Mouse (Mus musculus) stomach, embryonic 16.5 days (tissue): ENCODE measurements around the gene Snapin. TPM values are rescaled to one million over a fixed set of nuclear protein-coding genes. Genes with fewer than 3 reads are reported as not detected.

Source experiments
- ATAC-seq: fragments of 200-750 bp; cut with Nextera tagmentation; 2 replicates; pipeline ENCODE4 v1.8.0; 2017; ENCODE audit warnings: moderate number of reproducible peaks, moderate TSS enrichment; ENCODE audit not compliant: insufficient read depth, low FRiP score
- H3K27ac ChIP-seq: fragments of 300-500 bp; sonication (generic); 2 replicates; pipeline ENCODE4 v1.5.1; 2014; ENCODE audit warnings: low read length
- H3K27me3 ChIP-seq: fragments of 300-500 bp; sonication (generic); 2 replicates; pipeline ENCODE4 v1.6.1; 2014; ENCODE audit warnings: low read length, control low read depth, mixed read lengths; ENCODE audit not compliant: control insufficient read depth, insufficient read depth
- H3K36me3 ChIP-seq: fragments of 300-500 bp; sonication (generic); 2 replicates; pipeline ENCODE4 v1.6.1; 2014; ENCODE audit warnings: low read length; ENCODE audit not compliant: control insufficient read depth, insufficient read depth
- H3K4me1 ChIP-seq: fragments of 300-500 bp; sonication (generic); 2 replicates; pipeline ENCODE4 v1.6.1; 2014; ENCODE audit warnings: low read length, control low read depth, mixed read lengths; ENCODE audit not compliant: control insufficient read depth, insufficient read depth
- H3K4me2 ChIP-seq: fragments of 300-500 bp; sonication (generic); 2 replicates; pipeline ENCODE4 v1.6.1; 2014; ENCODE audit warnings: low read depth, low read length, mixed read lengths
- H3K4me3 ChIP-seq: fragments of 300-500 bp; sonication (generic); replicated peaks from 2 replicates; pipeline ENCODE4 v1.5.1; 2014; ENCODE audit warnings: mild to moderate bottlenecking, low read length
- H3K9ac ChIP-seq: fragments of 300-500 bp; sonication (generic); 2 replicates; pipeline ENCODE4 v1.6.1; 2014; ENCODE audit warnings: low read length
- H3K9me3 ChIP-seq: fragments of 300-500 bp; sonication (generic); replicated peaks from 2 replicates; pipeline ENCODE4 v1.6.1; 2016; ENCODE audit warnings: low read length, control low read depth; ENCODE audit not compliant: control insufficient read depth
- WGBS: fragments of 180-500 bp; shearing (Covaris S2); extraction: QIAGEN DNeasy Blood & Tissue Kit; methylation state at CpG from one replicate; pipeline ENCODE4 v1.1.7; 2014; 5-methylcytosine and 5-hydroxymethylcytosine counted together
- polyA plus RNA-seq: library from polyadenylated mRNA; unstranded; fragments of >200 nt; fragmentation: Nextera tagmentation; extraction: Ambion mirVana; gene quantifications from 2 replicates; pipeline ENCODE4 v1.2.1, GENCODE M21; 2015

The Snapin gene
- polyA plus RNA-seq, 1 experiment from 2014 or later = 79.1 TPM

DNA sequence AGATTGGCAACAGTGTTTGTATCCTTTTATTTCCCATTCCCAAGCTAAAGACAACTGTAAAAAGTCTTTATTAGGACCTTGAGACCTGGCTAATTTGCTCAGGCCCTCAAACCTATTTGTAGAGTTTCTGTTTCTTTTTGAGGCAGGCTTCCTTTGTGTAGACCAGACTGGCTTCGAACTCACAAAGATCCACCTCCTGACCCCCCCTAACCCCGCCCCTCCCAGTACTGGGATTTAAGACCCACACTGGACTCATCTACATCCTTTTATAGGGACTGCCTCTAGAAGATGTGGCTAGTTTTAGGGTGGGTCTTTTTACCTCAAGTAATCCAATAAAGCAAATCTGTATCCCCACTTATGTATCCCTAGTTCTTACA lies 18.9 kb upstream of the Snapin start:
- peak overlapping the region; percentile 37 for H3K9ac ChIP-seq
- WGBS = 22% methylated on average over 2 of the region's 2 CpGs
- peaks cover 15% of the 10 kb centered on the region; the same call in 1 of the 2 replicates for H3K36me3 ChIP-seq
- peak overlapping the region; percentile 97 for H3K4me3 ChIP-seq
- peak overlapping the region; percentile 31; the same call in 1 of the 2 replicates for H3K27ac ChIP-seq
- peak overlapping the region; percentile 47 for H3K4me2 ChIP-seq
- no peaks in the 10 kb centered on the region for H3K9me3 ChIP-seq
- ATAC-seq = no peak
- peaks cover 21% of the 10 kb centered on the region for H3K4me1 ChIP-seq
- 0 out of 2 replicates have a peak, but pooled peaks cover 3% of the 10 kb centered on the region for H3K27me3 ChIP-seq

DNA sequence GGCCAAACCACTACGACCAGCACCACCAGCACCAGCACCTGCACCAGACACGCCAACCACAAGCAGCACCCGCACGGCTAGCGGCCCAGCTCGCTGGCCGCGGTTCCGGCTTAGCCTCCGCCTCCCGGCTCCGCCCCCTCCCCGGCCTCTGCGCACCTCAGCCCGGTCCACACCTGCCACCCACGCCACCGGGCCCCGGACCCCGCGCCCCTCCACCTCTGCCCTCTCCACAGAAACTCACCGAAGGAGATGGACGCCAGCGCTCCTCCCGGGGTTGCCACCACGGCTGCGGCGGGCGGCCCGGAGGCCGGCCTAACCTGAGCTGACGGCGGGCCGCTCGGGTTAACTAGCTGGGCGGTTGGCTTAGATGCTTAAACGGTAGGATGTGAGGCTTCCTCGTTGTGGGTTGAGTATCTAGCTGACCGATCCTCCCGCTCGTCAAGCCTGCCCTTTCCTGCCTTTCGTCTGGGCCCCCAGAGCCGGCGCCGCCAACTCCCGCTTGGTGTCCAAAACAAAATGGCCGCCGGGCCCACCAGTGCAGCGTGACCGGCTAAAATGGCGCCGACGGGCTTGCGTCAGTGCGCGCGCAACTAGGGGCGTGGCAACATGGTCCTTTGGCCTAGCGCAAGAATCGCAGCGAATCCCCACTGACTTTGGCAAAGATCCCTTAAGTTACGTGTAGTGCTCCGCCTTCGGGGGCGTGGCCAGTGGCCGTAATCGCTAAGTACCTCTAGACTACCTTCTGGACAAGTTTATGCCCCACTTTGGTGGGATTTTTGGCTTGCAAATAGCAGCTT lies 18.3 kb upstream of the Snapin start, which contains the start of gene Chtop:
Chtop (minus strand) TSS at position 549 of the 797 bp plus-strand sequence.
- Histone ChIP-seq H3K4me1 (peaks cover 21% of the 10 kb centered on the region), H3K9ac (peak within 1 kb of the TSS; percentile 100), H3K27me3 (0 out of 2 replicates have a peak, but pooled peaks cover 3% of the 10 kb centered on the region), H3K36me3 (peaks cover 15% of the 10 kb centered on the region; the same call in 1 of the 2 replicates), H3K27ac (peak within 1 kb of the TSS; percentile 96), H3K4me3 (peak within 1 kb of the TSS; percentile 97), H3K4me2 (peak within 1 kb of the TSS; percentile 72), H3K9me3 (no peaks in the 10 kb centered on the region)
- under 1% methylated on average over 64 of the region's 66 CpGs for WGBS
- peak; percentile 94 for ATAC-seq

DNA sequence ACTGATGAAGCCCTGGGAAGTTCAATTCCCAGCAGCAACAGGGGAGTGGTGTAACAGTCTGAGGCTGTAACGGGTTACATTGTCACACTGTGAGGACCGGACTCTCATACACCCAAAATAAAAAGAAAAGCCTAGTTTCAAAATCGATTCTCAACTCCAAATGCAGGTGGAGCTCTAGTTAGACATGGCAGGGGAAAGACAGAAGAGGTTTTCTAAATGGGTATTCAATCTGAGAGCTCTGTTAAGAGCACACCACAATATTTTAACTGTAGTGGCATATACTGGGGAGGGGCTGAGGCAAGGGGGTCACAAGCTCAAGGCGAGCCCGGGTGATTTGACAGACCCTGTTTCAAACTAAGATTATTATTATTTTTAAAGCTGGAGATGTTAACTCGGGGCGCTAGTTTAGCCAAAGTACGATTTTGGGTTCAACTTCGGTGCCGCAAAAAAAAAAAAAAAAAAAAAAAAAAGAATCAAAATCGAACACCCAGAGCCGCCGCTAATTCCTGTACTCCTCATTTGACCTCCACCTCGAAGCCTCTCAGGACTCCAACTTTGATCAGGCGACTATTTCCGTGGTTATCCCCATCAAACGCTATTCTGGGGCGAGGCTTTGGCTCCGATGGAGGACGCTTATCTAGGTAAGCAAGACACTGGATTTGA lies 17.6 kb upstream of the Snapin start:
- peak overlapping the region; percentile 72 for H3K4me2 ChIP-seq
- 2% methylated on average over 20 of the region's 20 CpGs for WGBS
- H3K27me3 ChIP-seq = 0 out of 2 replicates have a peak, but pooled peaks cover 3% of the 10 kb centered on the region
- ATAC-seq = no peak
- H3K9ac ChIP-seq = peak overlapping the region; percentile 100
- H3K4me1 ChIP-seq = peaks cover 16% of the 10 kb centered on the region
- H3K9me3 ChIP-seq = no peaks in the 10 kb centered on the region
- H3K4me3 ChIP-seq = peak overlapping the region; percentile 97
- H3K27ac ChIP-seq = peak overlapping the region; percentile 96
- peaks cover 15% of the 10 kb centered on the region; the same call in 1 of the 2 replicates for H3K36me3 ChIP-seq

DNA sequence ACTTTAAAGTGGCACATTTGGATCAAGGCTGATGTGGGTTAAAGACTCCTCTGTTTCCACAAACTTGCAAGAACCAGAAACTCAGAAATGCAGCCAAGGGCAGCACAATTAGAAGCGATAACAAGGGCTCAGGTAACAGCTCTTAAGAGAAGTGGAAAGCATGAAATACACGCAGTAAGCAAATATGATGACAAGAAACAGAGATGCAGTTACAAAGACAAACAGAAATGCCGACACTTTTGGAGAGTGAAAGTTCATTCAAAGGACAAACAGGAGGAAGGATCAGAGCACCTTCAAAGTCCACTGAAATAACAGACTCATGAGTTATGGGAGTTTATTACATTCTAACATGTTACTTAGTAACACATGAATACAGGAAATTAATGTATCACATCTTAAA lies 15.5 kb upstream of the Snapin start:
- ATAC-seq = no peak
- Histone ChIP-seq H3K4me1 (peaks cover 16% of the 10 kb centered on the region), H3K9ac (no peak overlapping the region), H3K27ac (no peak overlapping the region), H3K4me3 (no peak overlapping the region), H3K9me3 (no peaks in the 10 kb centered on the region), H3K27me3 (no peaks in the 10 kb centered on the region), H3K36me3 (peaks cover 18% of the 10 kb centered on the region; the same call in 1 of the 2 replicates), H3K4me2 (no peak overlapping the region)
- 58% methylated on average over 3 of the region's 3 CpGs for WGBS

DNA sequence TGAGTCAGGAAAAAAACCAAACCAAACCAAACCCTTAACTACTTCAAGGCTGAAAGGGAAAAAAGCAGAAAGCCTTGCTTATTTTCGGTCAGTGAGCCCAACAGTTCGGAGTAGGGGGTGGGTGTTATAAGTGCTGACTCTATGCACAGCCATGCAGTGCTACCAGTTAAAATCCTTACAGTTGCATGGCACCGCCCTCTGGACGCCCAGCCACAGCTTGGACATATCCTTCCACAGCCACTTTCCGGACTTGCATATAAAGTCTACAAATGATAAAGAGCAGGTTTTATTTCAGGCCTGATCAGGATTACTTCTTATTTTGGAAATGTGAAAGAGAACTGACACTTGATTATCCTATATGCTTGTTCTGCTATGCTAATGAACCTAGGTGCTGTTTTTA lies 14.4 kb upstream of the Snapin start:
- Histone ChIP-seq H3K4me3 (no peak overlapping the region), H3K9me3 (no peaks in the 10 kb centered on the region), H3K4me1 (peaks cover 16% of the 10 kb centered on the region), H3K9ac (no peak overlapping the region), H3K36me3 (peaks cover 19% of the 10 kb centered on the region; the same call in 1 of the 2 replicates), H3K27ac (no peak overlapping the region), H3K4me2 (no peak overlapping the region), H3K27me3 (no peaks in the 10 kb centered on the region)
- no peak for ATAC-seq
- 89% methylated on average over 5 of the region's 5 CpGs for WGBS

DNA sequence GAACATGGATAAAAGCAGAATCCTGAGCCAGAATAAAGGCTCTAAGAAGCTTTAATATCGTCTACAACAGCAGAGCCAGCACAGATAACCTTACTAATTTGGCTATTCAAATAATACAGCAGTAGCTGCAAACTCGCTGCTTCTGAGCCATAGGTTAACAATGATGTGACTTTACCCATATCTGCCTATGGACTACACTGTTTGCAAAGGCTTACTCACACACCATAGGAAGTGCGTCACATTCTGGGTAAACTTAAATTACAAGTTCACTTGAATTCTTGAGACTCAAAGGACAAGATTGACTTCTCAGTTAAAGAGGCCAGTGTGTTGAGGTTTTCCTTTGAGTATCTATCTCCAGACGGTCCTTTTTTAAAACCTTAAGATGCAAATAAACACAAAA lies 12.6 kb upstream of the Snapin start:
- H3K27ac ChIP-seq = peak overlapping the region; percentile 13; the same call in 1 of the 2 replicates
- peaks cover 25% of the 10 kb centered on the region for H3K36me3 ChIP-seq
- peak; percentile 80; the same call in 1 of the 2 replicates for ATAC-seq

DNA sequence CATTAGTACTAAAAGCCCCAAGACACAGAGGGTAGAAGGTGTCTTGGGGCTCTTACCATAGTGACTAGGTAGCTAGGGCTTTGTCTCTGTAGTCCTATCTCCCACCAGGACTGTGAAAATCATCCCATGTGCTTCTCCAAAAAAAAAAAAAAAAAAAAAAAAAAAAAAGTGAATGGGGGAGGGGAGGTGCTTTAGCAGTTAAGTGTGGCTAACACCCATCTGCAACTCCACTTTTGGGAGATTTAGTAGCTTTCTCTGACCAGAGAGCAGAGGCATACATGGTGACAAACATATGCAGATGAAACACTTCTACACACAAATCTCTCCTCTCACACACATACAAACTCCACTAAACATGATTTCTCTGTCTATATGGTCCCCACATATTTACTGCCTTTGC lies 6.8 kb upstream of the Snapin start:
- Histone ChIP-seq H3K36me3 (peaks cover 23% of the 10 kb centered on the region), H3K4me1 (no peaks in the 10 kb centered on the region), H3K9me3 (no peaks in the 10 kb centered on the region), H3K27me3 (no peaks in the 10 kb centered on the region), H3K4me2 (no peak overlapping the region), H3K4me3 (no peak overlapping the region), H3K27ac (no peak overlapping the region), H3K9ac (no peak overlapping the region)
- no peak for ATAC-seq

More for the DNA sequence above, 12.6 kb upstream of the Snapin start:
- Histone ChIP-seq H3K4me2 (no peak overlapping the region), H3K9me3 (no peaks in the 10 kb centered on the region), H3K4me1 (peaks cover 16% of the 10 kb centered on the region), H3K4me3 (no peak overlapping the region), H3K27me3 (no peaks in the 10 kb centered on the region), H3K9ac (no peak overlapping the region)
- WGBS = 64% methylated on average over 4 of the region's 4 CpGs

DNA sequence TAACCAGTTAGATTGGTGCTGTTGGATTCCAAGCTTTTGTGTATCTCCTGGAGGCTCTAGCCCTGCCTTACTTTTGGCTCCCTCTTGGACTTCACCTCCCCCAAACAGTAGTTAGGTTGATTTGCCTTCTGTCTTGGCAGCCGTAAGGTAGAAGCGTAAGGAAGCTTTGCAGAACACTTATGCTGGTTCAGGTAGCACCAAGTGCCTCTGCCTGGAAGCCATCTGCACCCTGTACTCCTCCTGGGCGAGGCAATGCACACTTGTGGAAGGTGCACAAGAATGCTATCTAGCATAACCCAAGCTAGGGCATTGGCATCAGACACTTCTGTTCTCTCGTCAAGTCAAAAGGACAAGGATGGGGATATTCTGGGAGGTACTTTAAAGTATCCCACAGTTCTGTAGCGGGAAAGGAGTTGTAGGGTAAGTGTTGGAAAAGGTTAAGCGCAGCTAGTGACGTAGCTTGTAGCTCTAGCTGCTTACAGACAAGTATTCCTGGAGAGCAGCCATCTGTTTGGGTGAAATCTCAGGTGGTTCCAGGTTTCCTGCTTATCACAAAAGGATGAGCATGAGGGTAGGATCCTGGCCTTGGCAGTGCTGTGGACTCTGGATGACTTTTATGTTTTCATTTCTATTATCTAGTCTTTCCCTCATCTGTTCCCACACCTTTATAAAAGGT lies 5.2 kb upstream of the Snapin start:
- H3K4me1 ChIP-seq = no peaks in the 10 kb centered on the region
- H3K27ac ChIP-seq = 0 out of 2 replicates have a peak overlapping the region, but pooled peaks have one; percentile 2
- 85% methylated on average over 7 of the region's 7 CpGs for WGBS
- H3K9me3 ChIP-seq = no peaks in the 10 kb centered on the region
- no peak overlapping the region for H3K4me3 ChIP-seq
- no peak overlapping the region for H3K9ac ChIP-seq
- peaks cover 19% of the 10 kb centered on the region for H3K36me3 ChIP-seq
- H3K4me2 ChIP-seq = no peak overlapping the region
- H3K27me3 ChIP-seq = no peaks in the 10 kb centered on the region
- no peak for ATAC-seq
